Mouse (Mus musculus) erythroblast, adult 5-6 weeks (primary cell): ENCODE data around the gene Cx3cr1. TPM values are rescaled to one million over a fixed set of nuclear protein-coding genes. Genes with fewer than 3 reads are reported as not detected.
"Not testable (repeated sequence)": the region's sequence is repeated elsewhere in the genome, so short reads cannot be mapped to it uniquely, and the experiment has no call there.

ENCODE experiments used
- ATAC-seq: replicated peaks from 2 replicates; pipeline ENCODE4 v1.8.0; 2016; ENCODE audit warnings: moderate number of reproducible peaks, mild to moderate bottlenecking, moderate TSS enrichment, inconsistent platforms; ENCODE audit not compliant: poor library complexity, low FRiP score, severe bottlenecking
- total RNA-seq, 2 experiments: library from RNA; stranded (forward) in 1 of 2; stranded (reverse) in 1 of 2; fragments of 150-400 nt in 1 of 2; fragments of 200-764, 138-1000 nt in 1 of 2; gene quantifications; 2 replicates each; pipeline versions ENCODE4 v1.2.3 to v1.2.4; 2015 to 2017; ENCODE audit warnings: low replicate concordance in 2 of 2

Cx3cr1 gene
- total RNA-seq, 2 experiments from 2014 or later = 6.7 to 13.7 TPM

- no peak for ATAC-seq
These were observed 37.0 kb downstream of the Cx3cr1 start for GRCm38 (mm10) chr9:120032710-120033109.

- no peak for ATAC-seq
These were observed 39.3 kb downstream of the Cx3cr1 start for GRCm38 (mm10) chr9:120030421-120030820.

GRCm38 (mm10) chr9:120029880-120030279, 39.8 kb downstream of the Cx3cr1 start:
- no peak for ATAC-seq

GRCm38 (mm10) chr9:120027401-120028151, 42.1 kb downstream of the Cx3cr1 start:
- peak; percentile 67 for ATAC-seq

- ATAC-seq = no peak
These were observed 45.1 kb downstream of the Cx3cr1 start for GRCm38 (mm10) chr9:120024625-120025024.

GRCm38 (mm10) chr9:120024171-120024570, 45.5 kb downstream of the Cx3cr1 start:
- ATAC-seq = no peak

GRCm38 (mm10) chr9:120023086-120023811, 46.4 kb downstream of the Cx3cr1 start, which contains the start of gene Xirp1:
Xirp1 (minus strand) TSS chr9:120023598.
- ATAC-seq = no peak

- no peak for ATAC-seq
These were observed 48.5 kb downstream of the Cx3cr1 start for GRCm38 (mm10) chr9:120021164-120021563.

GRCm38 (mm10) chr9:120020285-120020890, 49.3 kb downstream of the Cx3cr1 start:
- ATAC-seq = 0 out of 2 replicates have a peak, but pooled peaks have one; percentile 50

GRCm38 (mm10) chr9:120016956-120017355, 52.7 kb downstream of the Cx3cr1 start:
- ATAC-seq = no peak

GRCm38 (mm10) chr9:120014828-120015227, 54.9 kb downstream of the Cx3cr1 start:
- ATAC-seq = no peak

GRCm38 (mm10) chr9:120013251-120013820, 56.3 kb downstream of the Cx3cr1 start:
- no peak for ATAC-seq

GRCm38 (mm10) chr9:120012781-120013180, 56.9 kb downstream of the Cx3cr1 start:
- ATAC-seq = no peak

- ATAC-seq = not testable (repeated sequence)
These were observed 57.5 kb downstream of the Cx3cr1 start for GRCm38 (mm10) chr9:120012161-120012560.

- ATAC-seq = no peak
These were observed 58.1 kb downstream of the Cx3cr1 start for GRCm38 (mm10) chr9:120011533-120011932.

GRCm38 (mm10) chr9:120010781-120011511, 58.7 kb downstream of the Cx3cr1 start:
- peak; percentile 83 for ATAC-seq

GRCm38 (mm10) chr9:120009871-120010270, 59.8 kb downstream of the Cx3cr1 start:
- no peak for ATAC-seq

GRCm38 (mm10) chr9:120009226-120009841, 60.3 kb downstream of the Cx3cr1 start:
- no peak for ATAC-seq

- ATAC-seq = no peak
These were observed 61.8 kb downstream of the Cx3cr1 start for GRCm38 (mm10) chr9:120007833-120008232.
